Mouse (Mus musculus): ENCODE data around the gene Cyp2d12.
"Not testable (repeated sequence)": the region's sequence is repeated elsewhere in the genome, so short reads cannot be mapped to it uniquely, and the experiment has no call there.

Gene Cyp2d12

GRCm38 (mm10) chr15:82554531-82555230, at the start of gene Cyp2d12:
Gene Cyp2d12, plus strand, starts transcription at chr15:82555072.
- in situ Hi-C loops (cut with MboI, MseI): loop anchor here (10.0 kb wide), 1 partner anchor 510 kb away; no protein-coding TSS in a partner anchor

GRCm38 (mm10) chr15:82506971-82507370, 47.9 kb upstream of the Cyp2d12 start:
- in situ Hi-C loops (cut with MboI, MseI): no loop called here

- in situ Hi-C loops (cut with MboI, MseI): not testable (repeated sequence)
Observed at GRCm38 (mm10) chr15:82507740-82508139, 47.1 kb upstream of the Cyp2d12 start.

DNA sequence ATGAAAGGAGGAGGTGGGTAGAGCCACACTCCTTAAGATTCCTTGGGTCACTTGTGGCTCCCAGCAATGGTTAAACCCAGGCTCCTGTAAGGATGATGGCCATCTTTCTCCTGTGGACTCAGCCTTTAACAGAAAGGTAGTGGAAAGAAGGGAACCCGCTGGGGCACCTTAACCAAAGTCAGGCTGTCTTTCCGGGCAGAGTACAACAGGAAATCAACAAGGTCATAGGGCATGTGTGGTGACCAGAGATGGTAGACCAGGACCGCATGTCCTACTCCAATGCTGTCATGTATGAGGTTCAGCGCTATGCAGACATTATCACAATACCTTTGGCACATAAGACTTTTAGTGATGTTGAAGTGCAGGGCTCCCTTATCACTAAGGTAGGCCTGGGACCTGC, 45.4 kb upstream of the Cyp2d12 start:
- in situ Hi-C loops (cut with MboI, MseI): not testable (repeated sequence)

GRCm38 (mm10) chr15:82510500-82510899, 44.4 kb upstream of the Cyp2d12 start:
- in situ Hi-C loops (cut with MboI, MseI): not testable (repeated sequence)

DNA sequence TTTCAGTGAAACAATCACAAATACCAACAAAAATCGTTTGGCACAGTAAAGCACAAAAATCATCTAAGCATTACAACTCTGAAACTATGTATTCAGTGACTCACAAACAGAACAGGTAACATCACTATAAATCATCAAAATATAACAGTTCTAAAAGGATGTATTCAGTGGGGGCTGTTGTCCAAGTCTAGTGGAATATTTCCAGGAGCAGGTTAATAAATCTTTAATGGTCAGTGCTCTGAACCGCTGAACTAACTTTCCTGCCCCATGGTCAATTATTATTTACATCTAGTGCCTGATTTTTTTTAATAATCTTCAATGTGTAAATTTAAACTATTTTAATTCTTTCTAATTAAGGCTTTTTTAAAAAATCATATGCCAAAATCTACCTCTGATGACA, 42.8 kb upstream of the Cyp2d12 start:
- in situ Hi-C loops (cut with MboI, MseI): not testable (repeated sequence)

DNA sequence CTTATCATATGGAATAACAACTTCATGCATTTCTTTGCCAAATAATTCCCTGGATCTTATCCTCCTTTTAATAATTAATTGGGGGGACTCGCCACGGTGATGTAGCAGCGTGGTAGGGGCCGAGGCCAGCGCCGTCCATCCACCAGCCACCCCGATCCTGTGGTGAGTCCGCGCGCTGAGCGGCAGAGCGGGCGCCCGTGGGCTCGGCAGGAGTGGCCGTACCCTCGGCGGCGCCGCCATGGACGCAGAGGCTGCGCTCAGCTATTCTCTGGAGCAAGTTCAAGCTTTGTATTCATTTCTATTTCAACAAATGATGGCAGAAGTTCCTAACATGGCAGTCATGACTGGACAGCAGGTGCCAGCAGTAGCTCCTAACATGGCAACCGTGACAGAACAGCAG, 38.7 kb upstream of the Cyp2d12 start:
- in situ Hi-C loops (cut with MboI, MseI): not testable (repeated sequence)

DNA sequence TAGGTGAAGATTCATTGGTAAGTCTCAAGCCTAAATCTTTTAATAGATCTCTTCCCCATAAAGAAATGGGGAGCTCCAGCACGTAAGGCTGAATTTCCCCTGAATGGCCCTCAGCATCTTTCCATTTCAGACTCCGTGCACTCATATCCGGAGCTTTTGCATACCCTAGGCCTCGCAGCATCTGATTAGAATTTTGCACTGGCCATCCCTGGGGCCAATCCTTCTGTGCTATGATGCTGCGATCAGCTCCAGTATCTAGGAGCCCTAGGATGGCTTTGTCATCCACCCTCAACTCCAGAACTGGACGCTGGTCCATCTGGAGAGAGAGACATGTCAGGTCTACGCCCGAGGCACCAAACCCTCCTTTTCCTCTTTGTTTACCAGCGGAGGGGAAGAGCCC, 27.5 kb upstream of the Cyp2d12 start:
- in situ Hi-C loops (cut with MboI, MseI): not testable (repeated sequence)

DNA sequence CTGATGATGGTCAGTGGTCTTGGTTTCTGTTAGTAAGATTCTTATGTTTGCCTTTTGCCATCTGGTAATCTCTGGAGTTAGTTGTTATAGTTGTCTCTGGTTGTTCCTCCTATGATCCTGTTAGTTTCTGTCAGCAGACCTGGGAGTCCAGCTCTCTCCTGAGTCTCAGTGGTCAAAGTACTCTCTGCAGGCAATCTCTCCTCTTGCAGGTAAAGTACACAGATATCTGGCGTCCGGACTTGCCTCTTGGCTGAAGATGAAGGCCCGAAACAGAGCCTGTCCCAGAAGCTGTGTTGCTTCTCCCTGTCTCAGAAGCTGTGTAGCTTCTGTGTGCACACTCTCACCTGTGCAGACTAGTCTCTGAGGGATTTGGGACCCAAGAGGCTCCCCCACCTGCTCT, 22.2 kb upstream of the Cyp2d12 start:
- in situ Hi-C loops (cut with MboI, MseI): not testable (repeated sequence)

DNA sequence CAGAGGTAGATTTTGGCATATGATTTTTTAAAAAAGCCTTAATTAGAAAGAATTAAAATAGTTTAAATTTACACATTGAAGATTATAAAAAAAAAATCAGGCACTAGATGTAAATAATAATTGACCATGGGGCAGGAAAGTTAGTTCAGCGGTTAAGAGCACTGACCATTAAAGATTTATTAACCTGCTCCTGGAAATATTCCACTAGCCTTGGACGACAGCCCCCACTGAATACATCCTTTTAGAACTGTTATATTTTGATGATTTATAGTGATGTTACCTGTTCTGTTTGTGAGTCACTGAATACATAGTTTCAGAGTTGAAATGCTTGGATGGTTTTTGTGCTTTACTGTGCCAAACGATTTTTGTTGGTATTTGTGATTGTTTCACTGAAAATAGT, 11.9 kb upstream of the Cyp2d12 start:
- in situ Hi-C loops (cut with MboI, MseI): not testable (repeated sequence)

DNA sequence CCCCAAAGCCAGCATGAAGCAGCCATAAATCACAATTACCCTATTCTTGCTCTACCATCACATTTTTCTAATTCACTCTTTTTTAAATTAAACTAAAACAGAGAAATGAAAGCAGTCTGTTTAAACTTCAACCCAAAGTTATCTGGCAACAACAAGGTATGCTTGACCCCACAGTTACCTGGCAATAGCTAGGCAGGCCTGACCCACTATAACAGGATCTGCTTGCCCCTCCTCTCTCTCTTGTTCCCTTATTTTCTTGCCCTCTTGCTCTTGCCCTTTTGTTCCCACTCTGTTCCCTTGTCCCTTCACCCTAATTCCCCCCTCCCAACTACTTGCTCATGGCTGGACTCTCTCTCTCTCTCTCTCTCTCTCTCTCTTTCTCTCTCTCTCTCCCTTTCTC, 10.3 kb upstream of the Cyp2d12 start:
- in situ Hi-C loops (cut with MboI, MseI): not testable (repeated sequence)

DNA sequence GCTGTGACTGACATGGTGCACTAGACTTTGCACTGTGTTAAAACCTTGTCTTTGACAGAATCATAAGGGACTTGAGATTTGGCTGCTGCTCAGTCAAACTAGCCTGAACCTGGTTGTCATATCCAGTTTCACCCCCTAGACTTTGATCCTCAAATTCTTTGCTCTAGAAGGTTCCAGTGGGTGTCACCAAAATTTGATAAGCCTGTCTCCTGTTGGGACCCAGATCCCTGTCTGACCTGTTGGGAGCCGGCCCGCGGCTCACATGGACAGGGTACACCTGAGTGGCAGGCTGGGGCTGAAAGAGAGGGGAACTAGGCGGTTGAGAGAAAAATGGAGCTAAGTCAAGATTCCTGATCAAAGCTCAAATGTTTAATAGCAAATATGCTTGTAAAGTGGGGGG, 7.1 kb upstream of the Cyp2d12 start:
- in situ Hi-C loops (cut with MboI, MseI): loop anchor here (5.0 kb wide), 1 partner anchor 45 kb away; no protein-coding TSS in a partner anchor

- in situ Hi-C loops (cut with MboI, MseI): loop anchor here (10.0 kb wide), 1 partner anchor 512 kb away; no protein-coding TSS in a partner anchor
Observed at GRCm38 (mm10) chr15:82553211-82553610, 1.7 kb upstream of the Cyp2d12 start.

GRCm38 (mm10) chr15:82572856-82573255, 18.0 kb downstream of the Cyp2d12 start:
- in situ Hi-C loops (cut with MboI, MseI): no loop called here

GRCm38 (mm10) chr15:82579071-82579470, 24.2 kb downstream of the Cyp2d12 start:
- in situ Hi-C loops (cut with MboI, MseI): no loop called here

DNA sequence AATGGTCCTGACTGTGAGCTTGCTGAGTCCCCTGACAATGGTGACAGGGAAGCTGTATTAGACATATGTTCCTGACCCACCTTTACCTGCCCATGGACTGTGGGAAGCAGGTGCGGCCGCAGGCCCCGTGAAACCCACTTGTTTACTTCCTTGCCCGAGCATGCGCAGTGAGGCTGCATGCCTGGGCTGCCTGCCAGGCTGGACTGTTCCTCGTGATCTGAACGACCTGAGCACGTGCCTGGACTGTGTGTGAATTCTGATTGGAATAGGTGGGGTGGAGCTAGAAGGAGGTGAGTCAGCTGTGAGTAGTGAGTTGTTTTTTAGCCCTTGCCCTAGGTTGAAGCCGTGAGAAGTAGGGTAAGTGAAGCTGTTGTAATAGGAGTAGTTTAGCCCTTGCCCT, 27.7 kb downstream of the Cyp2d12 start:
- in situ Hi-C loops (cut with MboI, MseI): loop anchor here (10.0 kb wide), 1 partner anchor 1802 kb away; no protein-coding TSS in a partner anchor
